Mouse (Mus musculus): Measurements from ENCODE around the gene Cacna1a.

- no peak for TF ChIP-seq POLR2A (IDR thresholded peaks at IDR 0.05; ENCODE audit: borderline replicate concordance, control insufficient read depth, low read depth, low read length)
- TF ChIP-seq CTCF (IDR thresholded peaks at IDR 0.05; ENCODE audit: control insufficient read depth, insufficient read depth, low read length), result no peak
Measured at GRCm38 (mm10) chr8:84426582-84426981, 38.3 kb downstream of the Cacna1a start.
